Mouse (Mus musculus) forebrain, embryonic 15.5 days (tissue): ENCODE measurements around the gene Tex52. TPM values are rescaled to one million over a fixed set of nuclear protein-coding genes. Genes with fewer than 3 reads are reported as not detected.

Source experiments
- ATAC-seq: fragments of 200-750 bp; cut with Nextera tagmentation; replicated peaks from 2 replicates; pipeline ENCODE4 v1.8.0; 2017; ENCODE audit warnings: mild to moderate bottlenecking, moderate TSS enrichment, moderate library complexity
- H3K27ac ChIP-seq: fragments of 300-500 bp; sonication (generic); replicated peaks from 2 replicates; pipeline ENCODE4 v1.5.1; 2015; ENCODE audit warnings: mild to moderate bottlenecking, inconsistent platforms
- H3K27me3 ChIP-seq: fragments of 300-500 bp; sonication (generic); 2 replicates; pipeline ENCODE4 v1.6.1; 2015; ENCODE audit warnings: inconsistent platforms
- H3K36me3 ChIP-seq: fragments of 300-500 bp; sonication (generic); 2 replicates; pipeline ENCODE4 v1.6.1; 2015; ENCODE audit warnings: mild to moderate bottlenecking, inconsistent platforms
- H3K4me1 ChIP-seq: fragments of 300-500 bp; sonication (generic); 2 replicates; pipeline ENCODE4 v1.6.1; 2015; ENCODE audit warnings: inconsistent platforms
- H3K4me2 ChIP-seq: fragments of 300-500 bp; sonication (generic); replicated peaks from 2 replicates; pipeline ENCODE4 v1.6.1; 2015; ENCODE audit warnings: mild to moderate bottlenecking, inconsistent platforms
- H3K4me3 ChIP-seq: fragments of 300-500 bp; sonication (generic); 2 replicates; pipeline ENCODE4 v1.5.1; 2015; ENCODE audit warnings: mild to moderate bottlenecking, inconsistent platforms
- H3K9ac ChIP-seq: fragments of 300-500 bp; sonication (generic); replicated peaks from 2 replicates; pipeline ENCODE4 v1.6.1; 2015; ENCODE audit warnings: mild to moderate bottlenecking, inconsistent platforms
- H3K9me3 ChIP-seq: fragments of 300-500 bp; sonication (generic); 2 replicates; pipeline ENCODE4 v1.6.1; 2016; ENCODE audit warnings: inconsistent platforms
- WGBS: fragments of 180-500 bp; shearing (Covaris S2); methylation state at CpG from one replicate; pipeline ENCODE4 v1.1.7; 2015; ENCODE audit warnings: mixed read lengths; 5-methylcytosine and 5-hydroxymethylcytosine counted together
- polyA plus RNA-seq: library from polyadenylated mRNA; unstranded; fragments of >200 nt; fragmentation: Nextera tagmentation; extraction: Ambion mirVana; gene quantifications from 2 replicates; pipeline ENCODE4 v1.2.1, GENCODE M21; 2015

The Tex52 gene
- polyA plus RNA-seq, result 0.43 and 0.51 TPM in 2 replicates

DNA sequence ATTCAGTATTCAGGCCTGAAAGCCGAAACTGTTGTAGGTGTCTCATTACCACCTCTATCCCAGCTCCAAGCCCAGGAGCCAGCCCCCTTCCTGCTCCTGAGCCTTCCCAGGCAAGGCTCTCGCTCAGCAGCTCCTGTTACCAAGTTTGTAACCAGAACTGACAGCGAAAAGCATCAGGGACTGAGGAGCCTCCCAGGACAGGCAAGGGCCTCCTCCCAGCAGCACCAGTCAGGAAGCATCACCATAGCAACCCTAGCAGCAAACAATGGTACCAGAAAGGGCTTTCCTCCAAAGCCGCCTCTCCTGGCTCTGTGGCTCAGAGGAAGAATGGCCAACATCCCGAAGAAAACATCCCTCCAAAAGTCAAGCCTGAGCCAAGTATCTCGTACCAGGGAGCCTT is at the start of gene Tex52, which contains the start of gene Gm44596:
Gene Tex52 (plus strand): TSS at position 265 of the 400 bp plus-strand sequence.
Gene Gm44596 (plus strand): TSS at position 312 of the 400 bp plus-strand sequence.
- no peaks in the 10 kb centered on the region for H3K27me3 ChIP-seq
- H3K4me2 ChIP-seq, result no peak within 1 kb of the TSS
- H3K4me3 ChIP-seq, result no peak within 1 kb of the TSS
- no peak within 1 kb of the TSS for H3K9ac ChIP-seq
- no peaks in the 10 kb centered on the region for H3K9me3 ChIP-seq
- H3K36me3 ChIP-seq, result peaks cover 3% of the 10 kb centered on the region
- peak within 1 kb of the TSS; percentile 14; the same call in 1 of the 2 replicates for H3K27ac ChIP-seq
- ATAC-seq, result peak; percentile 70; the same call in 1 of the 2 replicates
- H3K4me1 ChIP-seq, result peaks cover 8% of the 10 kb centered on the region; the same call in 1 of the 2 replicates
- WGBS, result 6% methylated on average over 6 of the region's 6 CpGs

DNA sequence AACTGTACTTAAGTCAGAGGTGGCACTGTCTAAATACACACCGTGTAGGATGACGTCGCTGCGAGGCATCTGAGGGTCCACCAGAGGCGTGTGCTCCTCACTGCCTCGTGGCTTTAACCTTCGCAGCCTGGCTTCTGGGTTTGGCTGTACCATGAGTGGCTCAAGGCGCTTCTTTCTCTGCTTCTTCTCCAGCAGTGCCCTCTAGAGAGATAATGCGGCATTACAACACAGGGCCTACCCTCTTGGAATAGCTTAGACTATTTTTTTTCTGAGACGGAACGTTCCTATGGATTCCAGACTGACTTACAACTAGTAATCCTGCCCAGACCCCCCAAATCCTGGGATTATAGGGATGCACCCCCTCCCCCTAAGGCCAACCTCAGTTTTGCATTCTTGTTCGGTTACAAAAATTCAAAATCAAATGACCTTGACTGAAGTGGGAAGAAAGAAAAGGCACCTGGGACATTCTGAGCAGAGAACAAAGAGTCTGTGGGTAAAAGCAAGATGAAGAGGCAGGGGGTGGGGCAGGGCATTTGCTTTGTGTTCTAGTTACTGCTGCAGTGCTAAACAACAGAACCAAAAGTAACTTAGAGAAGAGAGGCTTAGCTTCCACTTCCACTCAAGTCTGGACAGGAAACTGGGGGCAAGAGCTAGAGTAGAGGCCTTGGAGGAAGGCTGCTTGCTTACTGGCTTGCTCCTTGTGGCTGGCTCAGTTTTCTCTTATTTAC is 40.7 kb upstream of the Tex52 start:
- Histone ChIP-seq H3K9me3 (0 out of 2 replicates have a peak, but pooled peaks cover 7% of the 10 kb centered on the region), H3K27me3 (no peaks in the 10 kb centered on the region), H3K4me2 (no peak overlapping the region), H3K36me3 (peaks cover 39% of the 10 kb centered on the region), H3K4me3 (no peak overlapping the region), H3K27ac (no peak overlapping the region), H3K4me1 (peaks cover 10% of the 10 kb centered on the region), H3K9ac (no peak overlapping the region)
- WGBS, result 16% methylated on average over 12 of the region's 12 CpGs
- peak; percentile 82 for ATAC-seq

DNA sequence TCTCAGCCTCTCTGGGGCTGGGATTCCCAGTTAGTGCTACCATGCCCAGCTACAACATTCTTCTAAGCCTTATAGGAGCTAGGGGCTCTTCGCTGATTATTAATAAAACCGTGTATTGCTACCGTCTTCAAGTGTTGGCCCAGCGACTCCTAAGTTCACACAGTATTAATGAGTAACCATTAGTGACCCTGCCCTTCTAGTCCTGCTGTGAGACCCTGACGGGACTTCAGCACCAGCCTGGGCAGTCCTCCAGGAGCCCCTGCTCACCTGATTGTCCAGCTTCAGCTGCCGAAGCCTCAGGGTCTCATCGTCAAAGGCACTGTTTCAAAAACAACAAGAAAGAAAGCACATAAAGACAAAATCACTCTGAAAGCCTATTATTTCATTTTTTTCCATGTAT is 37.8 kb upstream of the Tex52 start:
- no peaks in the 10 kb centered on the region for H3K27me3 ChIP-seq
- no peak overlapping the region for H3K27ac ChIP-seq
- no peaks in the 10 kb centered on the region for H3K9me3 ChIP-seq
- H3K9ac ChIP-seq, result no peak overlapping the region
- WGBS, result 59% methylated on average over 7 of the region's 7 CpGs
- no peak overlapping the region for H3K4me3 ChIP-seq
- H3K36me3 ChIP-seq, result peaks cover 18% of the 10 kb centered on the region
- no peak overlapping the region for H3K4me2 ChIP-seq
- no peak for ATAC-seq
- peaks cover 10% of the 10 kb centered on the region for H3K4me1 ChIP-seq

DNA sequence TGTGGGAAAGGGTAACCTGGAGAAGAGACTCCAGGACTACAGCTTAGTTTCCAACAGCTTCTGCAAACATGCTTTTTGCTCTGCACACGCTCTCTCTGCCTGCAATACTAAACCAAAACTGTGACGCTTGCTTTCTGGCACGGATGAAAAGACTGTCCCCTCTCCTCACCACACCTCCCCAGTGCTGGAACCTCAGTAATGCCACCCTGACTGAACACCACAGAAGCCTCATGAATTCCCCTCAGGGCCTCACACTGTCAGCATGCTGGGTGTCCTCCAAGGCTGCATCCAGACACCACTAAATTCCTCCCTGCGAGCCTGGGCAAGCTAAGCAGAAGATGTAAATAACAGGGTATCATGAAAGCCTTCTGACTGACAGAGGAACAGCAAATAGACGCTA is 36.4 kb upstream of the Tex52 start:
- no peak for ATAC-seq
- Histone ChIP-seq H3K27me3 (no peaks in the 10 kb centered on the region), H3K4me3 (no peak overlapping the region), H3K4me2 (no peak overlapping the region), H3K27ac (0 out of 2 replicates have a peak overlapping the region, but pooled peaks have one; percentile 15), H3K36me3 (peaks cover 16% of the 10 kb centered on the region; the same call in 1 of the 2 replicates), H3K4me1 (peaks cover 10% of the 10 kb centered on the region), H3K9me3 (no peaks in the 10 kb centered on the region), H3K9ac (no peak overlapping the region)
- 39% methylated on average over 5 of the region's 5 CpGs for WGBS

DNA sequence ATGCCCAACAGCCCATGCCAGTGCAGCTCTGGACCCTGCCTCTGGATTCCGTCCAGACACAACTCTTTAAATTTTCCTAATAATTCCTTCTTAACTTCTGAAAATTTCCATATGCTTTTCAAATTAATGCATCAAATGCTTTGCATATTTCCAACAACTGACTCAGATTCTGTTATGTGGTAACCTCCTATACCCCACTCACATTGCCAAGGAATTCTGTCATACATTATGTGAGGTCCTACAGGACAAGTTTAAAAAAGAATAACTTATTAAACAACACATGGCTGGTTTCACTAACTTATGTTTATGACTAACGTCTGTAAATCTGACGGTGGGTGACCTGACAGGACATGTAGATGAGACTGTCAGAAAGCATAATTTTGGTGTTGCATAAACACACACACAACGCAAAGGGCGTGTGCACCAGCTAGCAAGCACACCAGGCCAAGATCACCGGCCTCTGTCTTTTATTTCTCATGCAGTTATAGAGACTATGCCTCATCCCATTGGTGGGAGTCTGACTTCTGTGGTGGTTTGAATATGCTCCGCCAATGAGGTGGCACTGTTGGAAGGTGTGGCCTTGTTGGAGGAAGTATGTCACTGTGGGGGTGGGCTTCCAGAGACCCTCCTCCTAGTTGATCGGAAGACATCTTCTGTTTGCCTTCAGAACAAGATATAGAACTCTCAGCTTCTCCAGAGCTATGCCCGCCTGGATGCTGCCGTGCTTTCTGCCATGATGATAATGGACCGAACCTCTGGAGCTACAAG is 33.1 kb upstream of the Tex52 start:
- H3K4me3 ChIP-seq, result no peak overlapping the region
- H3K4me2 ChIP-seq, result no peak overlapping the region
- peaks cover 4% of the 10 kb centered on the region; the same call in 1 of the 2 replicates for H3K36me3 ChIP-seq
- H3K9me3 ChIP-seq, result no peaks in the 10 kb centered on the region
- no peak overlapping the region for H3K27ac ChIP-seq
- ATAC-seq, result no peak
- H3K27me3 ChIP-seq, result no peaks in the 10 kb centered on the region
- H3K4me1 ChIP-seq, result peaks cover 10% of the 10 kb centered on the region
- no peak overlapping the region for H3K9ac ChIP-seq
- 94% methylated on average over 11 of the region's 11 CpGs for WGBS

DNA sequence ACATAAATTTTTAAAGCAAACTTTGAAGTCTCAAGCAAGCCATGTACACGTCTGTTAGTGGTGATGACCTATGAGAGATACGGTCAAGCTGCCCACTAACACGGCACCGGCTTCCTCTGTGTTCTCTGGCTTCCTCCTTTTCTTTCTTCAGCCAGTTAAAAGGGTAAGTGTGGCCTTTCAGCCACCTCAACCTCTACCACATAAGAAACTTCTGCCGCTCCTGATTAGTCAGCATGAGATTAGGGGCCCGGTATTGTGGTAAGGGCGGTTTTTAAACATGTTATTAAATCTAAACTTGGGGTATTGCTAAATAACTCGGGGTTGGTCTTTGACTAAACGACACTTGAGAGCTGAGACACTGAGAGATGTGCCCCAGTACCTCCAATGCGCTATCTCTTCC is 29.6 kb upstream of the Tex52 start:
- no peak overlapping the region for H3K4me3 ChIP-seq
- H3K9me3 ChIP-seq, result no peaks in the 10 kb centered on the region
- no peaks in the 10 kb centered on the region for H3K36me3 ChIP-seq
- H3K27me3 ChIP-seq, result no peaks in the 10 kb centered on the region
- H3K27ac ChIP-seq, result no peak overlapping the region
- no peak overlapping the region for H3K9ac ChIP-seq
- no peaks in the 10 kb centered on the region for H3K4me1 ChIP-seq
- WGBS, result 95% methylated on average over 10 of the region's 10 CpGs
- no peak for ATAC-seq
- no peak overlapping the region for H3K4me2 ChIP-seq

DNA sequence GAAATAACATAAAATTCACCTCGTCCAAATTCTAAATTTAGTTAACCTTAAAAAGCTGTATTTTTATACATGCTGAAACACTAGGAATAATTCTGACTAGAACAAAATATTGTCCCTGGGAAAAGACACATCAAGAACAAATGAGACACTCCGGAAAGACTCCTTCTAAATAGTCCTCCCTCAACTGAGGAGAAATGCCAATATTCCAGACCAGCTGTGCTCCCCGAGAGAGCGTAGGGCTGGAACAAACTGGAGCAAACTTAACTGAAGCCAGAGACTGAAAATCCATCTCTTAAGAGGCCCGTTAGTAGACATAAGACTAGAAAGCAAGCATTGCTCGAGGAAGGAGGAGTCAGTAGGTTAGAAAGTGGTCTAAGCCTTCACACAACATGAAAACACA is 28.5 kb upstream of the Tex52 start:
- no peak overlapping the region for H3K4me3 ChIP-seq
- no peaks in the 10 kb centered on the region for H3K4me1 ChIP-seq
- H3K27me3 ChIP-seq, result no peaks in the 10 kb centered on the region
- no peaks in the 10 kb centered on the region for H3K9me3 ChIP-seq
- H3K27ac ChIP-seq, result no peak overlapping the region
- ATAC-seq, result no peak
- no peak overlapping the region for H3K4me2 ChIP-seq
- H3K36me3 ChIP-seq, result no peaks in the 10 kb centered on the region
- no peak overlapping the region for H3K9ac ChIP-seq
- WGBS, result 86% methylated on average over 6 of the region's 6 CpGs

DNA sequence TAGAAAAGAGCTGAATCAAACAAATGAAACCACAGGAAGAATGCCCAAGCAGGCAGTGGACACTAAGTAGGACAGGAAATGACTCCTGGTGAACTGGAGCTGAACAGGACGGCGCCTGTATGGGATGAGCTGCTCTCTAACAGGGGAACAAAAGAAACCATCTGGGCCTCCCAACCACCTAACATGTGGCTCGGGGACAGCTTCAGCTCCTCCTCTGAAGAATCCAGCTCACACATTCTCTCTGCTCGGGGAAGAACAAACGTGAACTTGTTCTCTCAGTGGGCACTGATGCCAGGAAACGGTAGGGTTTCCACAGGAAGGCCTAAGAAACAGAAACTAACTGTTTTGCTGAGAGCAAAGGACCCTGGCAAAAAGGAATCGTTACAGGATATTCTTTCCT is 25.5 kb upstream of the Tex52 start:
- WGBS, result 48% methylated on average over 7 of the region's 7 CpGs
- Histone ChIP-seq H3K4me2 (no peak overlapping the region), H3K27ac (0 out of 2 replicates have a peak overlapping the region, but pooled peaks have one; percentile 28), H3K27me3 (no peaks in the 10 kb centered on the region), H3K9ac (no peak overlapping the region), H3K4me3 (no peak overlapping the region), H3K36me3 (no peaks in the 10 kb centered on the region), H3K9me3 (no peaks in the 10 kb centered on the region), H3K4me1 (peaks cover 16% of the 10 kb centered on the region)
- ATAC-seq, result no peak

DNA sequence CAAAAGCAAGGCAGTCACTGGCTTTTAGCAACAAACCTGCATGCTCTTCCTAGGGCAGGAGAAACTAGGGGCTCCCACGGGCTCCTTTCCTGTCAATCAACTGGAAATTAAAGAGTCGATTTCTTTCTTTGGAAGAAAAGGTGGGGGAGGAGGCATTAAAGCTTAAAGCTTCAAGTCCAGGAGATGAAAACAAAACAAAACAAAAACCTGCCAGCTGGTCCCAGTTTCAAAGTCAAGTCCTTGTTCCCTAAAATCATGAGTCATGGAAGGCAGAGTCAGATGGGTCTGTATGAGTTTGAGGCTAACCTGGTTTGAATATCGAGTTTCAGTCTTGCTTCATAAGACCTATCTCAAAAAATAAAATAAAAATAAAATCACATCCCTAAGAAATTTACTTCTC is 21.1 kb upstream of the Tex52 start:
- no peaks in the 10 kb centered on the region for H3K27me3 ChIP-seq
- no peak overlapping the region for H3K27ac ChIP-seq
- H3K4me2 ChIP-seq, result peak overlapping the region; percentile 76
- no peak overlapping the region for H3K9ac ChIP-seq
- ATAC-seq, result no peak
- H3K9me3 ChIP-seq, result no peaks in the 10 kb centered on the region
- no peak overlapping the region; the same call in 1 of the 2 replicates for H3K4me3 ChIP-seq
- H3K4me1 ChIP-seq, result peaks cover 28% of the 10 kb centered on the region
- 27% methylated on average over 3 of the region's 3 CpGs for WGBS
- H3K36me3 ChIP-seq, result peaks cover 21% of the 10 kb centered on the region

DNA sequence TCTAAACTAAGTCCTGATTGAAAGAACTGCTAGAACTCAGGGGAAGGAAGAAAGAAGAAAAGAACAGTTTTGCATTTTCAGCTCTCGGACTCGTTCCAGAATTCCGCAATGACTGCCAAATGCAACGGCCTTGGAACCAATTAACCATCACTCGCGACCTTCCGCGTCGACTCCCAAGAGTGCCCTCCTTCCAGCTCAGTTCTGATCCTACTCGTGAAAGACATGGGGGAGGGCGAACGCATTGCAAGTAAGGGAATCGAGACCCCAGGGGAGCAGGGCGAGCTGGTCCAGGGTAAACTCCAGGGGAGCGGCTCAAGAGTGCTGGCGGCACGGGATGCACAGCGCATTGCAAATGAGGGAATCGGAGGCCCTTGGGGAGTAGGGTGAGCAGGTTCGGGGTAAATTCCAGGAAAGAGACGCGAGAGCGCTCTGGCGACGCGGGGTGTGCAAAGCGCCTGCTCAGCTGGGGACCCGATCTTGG is 20.0 kb upstream of the Tex52 start:
- Histone ChIP-seq H3K36me3 (peaks cover 21% of the 10 kb centered on the region), H3K9me3 (no peaks in the 10 kb centered on the region), H3K9ac (peak overlapping the region; percentile 70), H3K4me2 (peak overlapping the region; percentile 76), H3K4me3 (peak overlapping the region; percentile 95), H3K27me3 (no peaks in the 10 kb centered on the region), H3K27ac (peak overlapping the region; percentile 94), H3K4me1 (peaks cover 36% of the 10 kb centered on the region)
- ATAC-seq, result peak; percentile 78
- WGBS, result under 1% methylated on average over 28 of the region's 28 CpGs

DNA sequence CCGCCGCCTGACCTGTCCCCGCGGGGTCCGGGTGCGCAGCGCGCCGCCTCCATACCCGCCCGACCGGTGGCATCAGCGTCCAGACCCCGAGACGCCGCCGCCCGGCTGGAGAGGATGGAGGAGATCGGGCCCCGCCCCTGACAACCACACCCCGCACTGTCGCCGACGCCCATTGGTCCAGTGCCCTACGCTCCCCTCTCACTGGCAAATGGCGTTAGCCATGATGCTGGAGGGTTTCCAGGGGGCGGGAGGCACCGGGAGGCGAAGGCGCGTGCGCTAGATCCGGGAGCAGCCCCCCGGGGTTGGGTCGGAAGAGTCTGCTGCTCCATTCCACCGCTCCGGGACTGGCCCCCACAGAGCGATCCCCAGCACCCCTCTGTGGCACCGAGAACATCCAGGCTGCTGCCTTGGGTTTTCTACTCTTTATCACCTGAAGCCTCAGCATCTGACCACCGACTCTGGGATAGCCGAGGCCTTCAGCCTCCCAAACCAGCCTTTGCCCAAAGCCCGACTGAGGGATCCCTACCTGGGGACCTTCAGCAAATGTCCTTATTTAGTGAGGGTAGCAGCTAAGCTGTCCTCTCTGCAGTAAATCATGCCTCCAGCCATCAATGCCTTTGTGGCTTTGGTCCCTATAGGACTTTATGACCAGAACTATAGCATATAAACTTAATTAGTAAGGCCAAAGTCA is 19.4 kb upstream of the Tex52 start, which contains the start of gene Tulp3:
Gene Tulp3 (minus strand): TSS at position 126 of the 691 bp plus-strand sequence.
- H3K4me2 ChIP-seq, result peak within 1 kb of the TSS; percentile 76
- no peaks in the 10 kb centered on the region for H3K9me3 ChIP-seq
- under 1% methylated on average over 42 of the region's 42 CpGs for WGBS
- peak within 1 kb of the TSS; percentile 95 for H3K4me3 ChIP-seq
- peak within 1 kb of the TSS; percentile 94 for H3K27ac ChIP-seq
- no peaks in the 10 kb centered on the region for H3K27me3 ChIP-seq
- H3K9ac ChIP-seq, result peak within 1 kb of the TSS; percentile 70
- ATAC-seq, result peak; percentile 97
- H3K36me3 ChIP-seq, result peaks cover 21% of the 10 kb centered on the region
- peaks cover 42% of the 10 kb centered on the region for H3K4me1 ChIP-seq
